Mouse (Mus musculus): ENCODE measurements around the gene Aff3.
A peak's percentile ranks its signal among the peaks of the same experiment; 100 is the strongest.

The Aff3 gene

DNA sequence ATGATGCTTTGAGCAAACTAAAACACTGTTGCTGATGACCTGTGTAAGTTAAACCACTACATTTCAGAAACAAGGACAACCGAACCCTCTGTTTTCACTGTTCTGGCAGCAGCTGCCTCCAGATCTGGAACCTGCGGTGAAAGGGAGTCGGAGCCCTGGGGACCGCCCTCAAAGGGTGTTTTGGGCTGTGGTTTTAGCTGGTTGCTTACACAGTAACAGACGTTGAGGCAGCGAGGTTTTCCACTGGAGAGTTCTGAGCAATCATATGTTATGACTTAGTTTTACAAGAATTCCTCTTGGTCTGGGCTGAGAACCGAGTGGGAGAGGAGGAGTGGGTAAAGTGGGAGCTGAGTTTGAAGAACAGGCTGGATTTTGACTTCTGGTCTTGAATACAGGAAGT is 7.1 kb downstream of the Aff3 start:
- DNase-seq (ENCODE audit: low spot score in 2 of 2) = no peak

DNA sequence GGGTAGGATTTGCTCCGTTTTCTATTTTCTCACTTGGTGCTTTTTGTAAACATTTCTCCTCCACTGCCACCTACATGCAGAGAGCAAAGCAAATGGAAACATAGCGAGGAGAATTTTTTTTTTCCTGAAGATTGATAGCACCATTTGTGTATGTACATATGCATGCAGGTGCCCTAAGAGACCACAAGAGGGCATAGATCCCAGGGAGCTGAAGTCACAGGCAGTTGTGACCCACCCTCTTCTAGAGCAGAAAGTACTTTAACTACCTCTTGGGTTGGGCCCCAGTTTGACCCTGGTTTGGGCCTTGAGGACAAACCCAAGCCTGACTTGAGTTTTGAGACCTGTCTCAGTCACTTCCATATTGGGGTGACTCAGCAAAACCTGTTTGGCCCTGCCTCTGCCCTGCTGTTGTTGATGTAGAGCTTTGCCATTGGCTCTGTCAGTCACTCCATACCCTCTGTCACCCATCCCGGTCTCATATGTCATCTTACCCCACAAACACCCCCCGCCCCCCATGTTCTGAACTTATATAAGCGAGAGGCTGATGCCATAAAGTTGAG is 9.7 kb downstream of the Aff3 start:
- no peak for DNase-seq (ENCODE audit: low spot score in 2 of 2)

DNA sequence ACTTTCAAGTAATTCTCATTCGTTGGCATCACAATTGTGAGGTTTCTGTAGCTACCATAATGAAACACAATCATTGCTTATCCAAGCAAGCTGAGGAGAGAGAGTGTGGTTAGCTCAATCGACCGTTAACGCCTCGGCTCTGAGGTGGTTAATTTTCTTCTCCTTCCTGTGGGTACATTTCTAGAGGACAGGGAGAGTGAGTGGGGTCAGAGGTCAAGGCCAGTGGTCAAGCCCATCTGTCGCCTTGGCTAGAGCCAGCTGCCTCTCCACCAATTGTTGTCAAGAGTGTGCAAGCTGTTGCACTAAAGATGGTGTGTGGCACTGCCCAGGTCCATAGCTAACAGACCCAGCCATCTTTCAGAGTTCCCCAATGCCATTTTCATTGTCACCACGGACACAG is 14.7 kb downstream of the Aff3 start:
- no peak for DNase-seq (ENCODE audit: low spot score in 2 of 2)

- DNase-seq (ENCODE audit: low spot score in 2 of 2) = no peak
Observed at GRCm38 (mm10) chr1:38649174-38649573, 15.6 kb downstream of the Aff3 start.

- DNase-seq (ENCODE audit: low spot score in 2 of 2) = no peak
Observed at GRCm38 (mm10) chr1:38642288-38642687, 22.5 kb downstream of the Aff3 start.

DNA sequence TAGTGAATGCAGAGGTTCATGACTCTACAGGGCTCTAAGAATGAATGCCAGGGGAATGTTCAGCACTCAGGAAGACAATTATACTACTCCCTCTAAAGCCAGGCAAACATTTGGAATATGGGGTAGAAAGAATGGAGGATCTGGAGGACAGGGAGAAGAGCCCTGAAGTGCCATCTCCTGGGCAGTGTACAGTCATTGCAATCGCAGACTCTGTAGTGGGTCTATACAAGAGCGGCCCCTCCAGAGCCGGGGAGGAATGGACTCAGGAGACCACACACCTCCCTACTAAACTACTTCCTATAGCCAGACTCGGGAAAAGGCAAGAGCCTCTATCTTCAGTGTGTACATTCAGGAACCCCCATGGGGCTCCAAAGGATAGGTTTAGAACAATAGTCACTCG is 25.1 kb downstream of the Aff3 start:
- DNase-seq (ENCODE audit: low spot score in 2 of 2) = no peak

- no peak for DNase-seq (ENCODE audit: low spot score in 2 of 2)
Observed at GRCm38 (mm10) chr1:38635596-38635995, 29.2 kb downstream of the Aff3 start.

GRCm38 (mm10) chr1:38634081-38634480 is 30.7 kb downstream of the Aff3 start:
- no peak for DNase-seq (ENCODE audit: low spot score in 2 of 2)

DNA sequence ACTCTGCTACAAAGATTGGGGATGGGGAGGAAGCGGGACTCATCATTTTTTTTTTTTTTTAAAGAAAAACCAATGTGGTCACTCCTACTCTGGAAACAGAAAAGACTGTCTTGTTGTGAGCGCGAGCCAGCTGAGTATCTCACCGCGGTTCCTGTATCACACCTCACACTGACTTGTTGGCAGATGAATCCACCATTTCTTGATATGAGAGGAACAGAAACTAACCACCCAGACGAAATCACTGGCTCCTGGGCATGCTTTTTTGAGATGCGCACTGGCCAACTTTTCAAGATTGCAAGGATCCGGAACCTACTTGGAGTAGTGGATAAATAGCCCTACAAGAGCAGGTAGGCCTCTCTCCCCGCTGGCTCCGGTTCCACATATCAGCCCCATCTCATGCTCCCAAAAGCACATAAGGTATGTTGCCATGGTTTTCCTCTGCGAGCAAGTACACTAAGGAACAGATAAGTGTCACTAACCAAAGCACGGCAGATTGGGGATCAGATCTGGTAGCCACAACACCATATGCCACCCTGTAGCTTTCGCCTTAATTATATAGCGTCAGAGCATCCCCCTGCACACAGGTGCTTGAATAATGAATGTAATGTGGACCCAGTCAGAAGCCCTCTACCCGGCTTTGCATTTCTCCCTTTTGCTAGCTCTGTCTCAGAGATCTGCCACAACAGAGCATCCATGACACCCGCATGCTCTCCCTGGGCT is 32.1 kb downstream of the Aff3 start:
- DNase-seq (ENCODE audit: low spot score in 2 of 2) = peak in 1 of 2 experiments; percentile 38

DNA sequence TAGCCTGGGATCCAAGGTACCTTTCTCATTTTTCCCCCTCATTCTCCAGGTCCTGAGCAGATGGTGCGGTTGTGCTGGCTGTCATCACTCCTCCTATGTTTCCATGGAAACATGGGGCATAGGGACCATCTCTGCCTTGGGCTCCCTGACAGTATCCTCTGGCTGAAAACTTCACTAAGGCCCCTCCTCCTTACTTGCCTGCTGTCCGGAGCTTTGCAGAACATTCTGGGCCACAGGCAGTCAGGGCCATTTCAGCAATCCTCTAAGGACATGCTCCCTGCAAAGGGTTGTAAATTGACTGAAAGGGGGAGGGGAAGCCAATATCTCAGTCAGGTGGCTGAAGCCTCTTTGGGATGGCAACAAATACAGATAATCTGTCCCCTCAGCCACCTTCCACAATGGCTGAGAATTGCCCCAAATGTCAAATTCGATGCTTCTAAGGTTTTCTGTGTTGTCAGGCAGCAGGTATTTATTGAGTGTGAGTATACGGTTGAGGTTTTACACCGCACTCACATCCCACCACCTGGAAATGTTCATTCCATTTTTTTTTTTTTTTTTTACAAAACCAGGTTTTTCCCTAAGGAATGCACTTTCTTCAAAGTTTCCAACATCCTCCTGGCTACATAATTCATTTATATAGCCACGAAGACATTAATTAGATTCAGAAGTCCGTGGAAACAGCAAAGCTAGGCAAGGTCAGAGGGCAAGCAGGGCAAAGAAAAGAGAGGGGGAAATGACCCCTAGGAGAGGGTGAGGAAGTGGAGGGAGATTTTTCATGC is 33.1 kb downstream of the Aff3 start:
- no peak for DNase-seq (ENCODE audit: low spot score in 2 of 2)

GRCm38 (mm10) chr1:38628901-38629585 is 35.7 kb downstream of the Aff3 start:
- DNase-seq (ENCODE audit: low spot score in 2 of 2) = peak in 1 of 2 experiments; percentile 17

DNA sequence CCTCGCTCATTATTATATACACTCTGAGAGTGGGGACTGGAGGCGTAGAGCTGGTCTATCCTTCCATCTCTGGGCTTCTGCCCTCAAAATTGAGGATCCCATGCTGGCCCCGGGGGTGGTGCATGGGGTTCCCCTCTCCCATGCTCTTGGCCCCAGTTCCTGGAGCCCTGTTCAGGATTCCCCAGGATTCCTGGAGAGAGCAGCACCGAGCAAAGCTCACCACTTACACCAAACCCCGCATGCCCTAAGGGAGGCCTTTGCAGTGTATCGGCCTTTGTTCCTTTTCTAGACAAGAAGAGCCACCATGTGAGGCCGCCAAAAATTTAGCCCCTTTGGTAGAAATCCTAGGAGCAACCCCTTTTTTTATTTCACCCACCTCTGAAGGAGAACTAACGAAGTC is 36.3 kb downstream of the Aff3 start:
- DNase-seq (ENCODE audit: low spot score in 2 of 2) = peak in 1 of 2 experiments; percentile 14

DNA sequence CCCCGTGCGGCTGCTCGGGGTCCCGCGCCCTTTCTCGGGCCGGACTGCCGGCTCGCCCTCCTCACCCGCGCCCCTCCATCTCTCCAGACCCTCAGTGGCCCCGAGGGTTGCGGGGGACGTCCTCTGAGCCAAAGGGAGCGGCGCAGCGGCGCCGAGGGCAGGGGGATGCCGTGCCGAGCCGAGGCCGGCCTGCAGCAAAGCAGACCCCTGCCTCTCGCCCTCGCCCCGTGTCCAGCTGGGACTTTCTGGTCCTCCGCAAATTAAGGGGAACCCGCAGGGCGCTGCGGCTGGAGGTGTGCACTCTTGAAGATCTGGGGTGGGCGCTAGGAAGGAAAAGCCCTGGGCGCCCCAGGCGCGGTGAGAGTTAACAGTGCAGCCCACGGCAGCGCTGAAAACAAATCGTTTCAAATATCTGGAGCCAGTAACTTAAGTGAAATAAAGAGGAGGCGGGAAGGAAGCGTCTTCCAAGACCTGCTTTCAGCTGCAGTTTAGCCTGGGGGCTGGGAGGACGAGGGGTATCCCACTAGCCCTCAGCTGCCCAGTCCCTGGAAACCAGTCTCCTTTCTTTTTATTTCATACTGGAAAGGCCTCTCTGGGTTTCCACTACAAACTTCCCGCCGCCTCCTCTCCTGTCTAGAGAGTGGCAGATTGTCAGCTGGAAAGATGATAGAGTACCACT is 36.9 kb downstream of the Aff3 start:
- peak in 1 of 2 experiments; percentile 43 for DNase-seq (ENCODE audit: low spot score in 2 of 2)

DNA sequence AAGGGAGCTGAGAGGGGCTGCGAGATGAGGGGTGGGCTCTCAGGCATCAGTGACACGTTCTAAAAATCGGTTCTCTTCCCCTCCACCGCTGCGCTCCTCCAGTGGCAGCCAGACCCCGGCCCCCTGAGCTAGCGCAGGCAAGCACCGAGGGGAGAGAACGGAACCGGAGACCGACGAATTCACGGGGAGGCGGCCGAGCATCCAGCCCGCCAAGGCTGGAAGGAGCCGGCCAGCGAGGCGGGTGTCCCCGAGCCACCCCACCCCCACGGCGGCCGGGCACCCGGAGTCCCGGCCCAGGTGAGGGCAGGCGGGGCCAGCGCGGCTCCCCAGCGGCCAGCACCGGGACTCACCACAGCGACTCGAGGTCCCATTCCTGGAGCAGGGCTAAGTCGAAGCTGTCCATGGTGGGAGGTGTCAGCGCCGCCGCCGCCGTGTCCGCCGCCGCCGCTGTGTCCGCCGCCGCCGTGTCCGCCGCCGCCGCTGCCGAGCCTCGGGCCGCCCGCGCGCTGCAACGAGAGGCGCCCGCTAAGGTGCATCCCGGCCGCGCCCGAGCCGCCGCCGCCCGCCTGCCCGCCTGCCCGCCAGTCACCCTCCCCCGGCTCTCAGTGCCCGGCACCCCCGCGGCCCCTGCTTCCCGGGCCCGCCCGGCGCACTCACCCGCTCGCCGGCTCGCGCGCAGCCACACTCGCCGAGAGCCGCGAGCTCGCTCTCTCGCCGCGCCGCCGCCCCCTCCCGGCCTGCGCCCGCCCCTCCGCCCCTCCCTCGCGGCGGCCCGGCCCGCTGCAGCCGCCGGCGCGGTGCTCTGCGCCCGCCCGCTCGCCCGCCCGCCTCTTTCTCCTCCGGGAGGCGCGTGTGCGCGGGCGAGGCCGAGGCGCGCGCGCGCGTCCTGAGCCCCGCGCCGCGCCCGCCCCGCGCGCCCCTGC is 37.8 kb downstream of the Aff3 start:
- peak in 1 of 2 experiments; percentile 22 for DNase-seq (ENCODE audit: low spot score in 2 of 2)

DNA sequence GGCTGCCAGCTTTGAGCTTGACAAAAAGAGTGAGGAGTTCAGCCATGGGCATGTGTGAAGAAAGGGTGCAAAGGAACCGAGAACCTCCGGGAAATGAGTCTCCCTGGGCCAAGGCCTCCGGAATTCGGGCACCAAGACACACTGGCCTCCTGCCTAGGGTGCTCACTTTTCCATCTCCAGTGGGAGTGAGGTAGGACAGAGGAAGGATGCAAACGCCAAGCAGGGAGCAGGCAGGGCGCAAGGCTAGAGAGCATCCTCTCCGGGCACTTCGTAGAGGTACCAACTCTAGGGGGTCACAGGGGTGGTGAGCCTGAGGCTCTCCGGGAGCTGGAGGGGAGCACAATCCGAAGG is 38.4 kb downstream of the Aff3 start:
- DNase-seq (ENCODE audit: low spot score in 2 of 2) = peak in 1 of 2 experiments; percentile 21

DNA sequence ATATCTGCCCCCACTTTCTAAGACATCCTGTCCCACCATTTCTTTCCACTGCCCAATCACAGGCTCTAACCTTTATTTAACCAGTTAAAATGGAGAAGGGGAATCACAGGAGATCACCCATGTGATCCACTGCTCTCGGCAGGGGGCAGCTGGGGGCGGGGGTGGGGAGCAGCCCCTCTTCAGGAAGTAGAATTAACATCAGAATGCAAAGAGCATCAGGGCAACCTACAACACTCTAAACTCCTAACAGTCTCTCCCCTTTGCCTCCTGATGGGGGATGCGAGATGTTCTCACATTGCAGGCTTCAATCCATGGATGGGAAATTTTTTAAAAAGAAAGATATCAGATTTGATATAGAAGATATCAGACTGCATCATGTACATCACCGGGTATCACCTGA is 42.9 kb downstream of the Aff3 start:
- DNase-seq (ENCODE audit: low spot score in 2 of 2) = no peak

DNA sequence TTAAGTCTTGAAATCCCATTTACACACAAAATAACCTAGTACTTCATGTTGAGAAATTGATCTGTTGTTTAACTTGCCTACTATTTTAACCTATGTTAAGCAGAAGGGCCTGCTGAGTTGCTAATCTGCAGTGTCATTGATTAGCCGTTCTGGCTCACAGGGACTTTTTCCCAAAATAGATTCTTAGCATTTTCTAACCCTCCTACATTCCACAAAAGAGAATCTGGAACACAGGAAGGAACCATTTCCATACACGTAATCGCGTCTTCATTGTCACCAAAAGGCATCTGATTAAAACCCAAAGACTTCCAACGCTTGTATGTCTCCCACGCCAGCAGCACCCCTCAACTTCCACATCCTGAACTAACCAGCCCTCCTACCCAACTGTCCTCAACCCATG is 44.4 kb downstream of the Aff3 start:
- DNase-seq (ENCODE audit: low spot score in 2 of 2) = no peak

DNA sequence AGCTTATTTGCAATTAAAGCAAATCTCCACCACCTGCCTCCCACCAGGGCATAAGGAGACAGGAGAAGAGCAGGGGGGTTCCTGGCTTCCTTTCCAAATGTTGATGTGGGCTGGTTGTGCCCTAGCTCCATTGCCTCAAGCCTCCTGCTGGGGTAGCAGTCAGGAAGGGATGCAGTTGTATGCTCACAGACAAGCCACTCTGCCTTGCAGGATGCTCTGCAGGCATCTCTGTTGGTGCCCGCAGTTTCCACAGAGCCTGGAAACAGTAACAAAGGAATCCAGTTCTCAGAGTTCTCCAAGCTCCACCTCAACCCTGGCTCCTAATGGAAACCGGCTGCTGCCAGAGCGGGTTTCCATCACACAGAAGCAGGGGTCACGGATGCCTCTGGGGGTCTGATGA is 58.0 kb downstream of the Aff3 start:
- no peak for DNase-seq (ENCODE audit: low spot score in 2 of 2)

DNA sequence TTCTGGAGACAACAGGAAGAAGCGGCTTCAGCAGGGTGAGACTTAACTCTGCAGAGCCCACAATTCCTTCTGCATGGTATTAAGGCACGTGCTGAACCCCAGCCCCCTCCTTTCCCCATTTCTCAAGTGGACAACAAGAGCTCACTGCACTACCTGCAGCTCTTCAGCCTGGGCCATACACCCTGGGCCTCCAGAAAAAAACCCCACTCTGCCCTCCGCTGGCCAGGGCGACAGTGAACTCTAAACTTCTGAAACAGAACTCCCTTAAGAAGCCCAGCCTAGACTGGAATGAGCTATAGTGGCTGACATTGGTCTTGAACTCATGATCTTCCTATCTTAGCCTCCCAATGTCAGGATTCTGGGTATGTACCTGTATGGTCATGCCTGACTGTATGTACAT is 59.3 kb downstream of the Aff3 start:
- no peak for DNase-seq (ENCODE audit: low spot score in 2 of 2)

- DNase-seq (ENCODE audit: low spot score in 2 of 2) = no peak
Observed at GRCm38 (mm10) chr1:38604611-38605010, 60.1 kb downstream of the Aff3 start.
